Mouse (Mus musculus) NIH3T3 (cell line): ENCODE measurements around the gene Ehd3.

Source experiments
- DNase-seq: peaks from one replicate; pipeline ENCODE4 v3.0.0-alpha.2; 2012; ENCODE audit warnings: low read depth

The Ehd3 gene

DNA sequence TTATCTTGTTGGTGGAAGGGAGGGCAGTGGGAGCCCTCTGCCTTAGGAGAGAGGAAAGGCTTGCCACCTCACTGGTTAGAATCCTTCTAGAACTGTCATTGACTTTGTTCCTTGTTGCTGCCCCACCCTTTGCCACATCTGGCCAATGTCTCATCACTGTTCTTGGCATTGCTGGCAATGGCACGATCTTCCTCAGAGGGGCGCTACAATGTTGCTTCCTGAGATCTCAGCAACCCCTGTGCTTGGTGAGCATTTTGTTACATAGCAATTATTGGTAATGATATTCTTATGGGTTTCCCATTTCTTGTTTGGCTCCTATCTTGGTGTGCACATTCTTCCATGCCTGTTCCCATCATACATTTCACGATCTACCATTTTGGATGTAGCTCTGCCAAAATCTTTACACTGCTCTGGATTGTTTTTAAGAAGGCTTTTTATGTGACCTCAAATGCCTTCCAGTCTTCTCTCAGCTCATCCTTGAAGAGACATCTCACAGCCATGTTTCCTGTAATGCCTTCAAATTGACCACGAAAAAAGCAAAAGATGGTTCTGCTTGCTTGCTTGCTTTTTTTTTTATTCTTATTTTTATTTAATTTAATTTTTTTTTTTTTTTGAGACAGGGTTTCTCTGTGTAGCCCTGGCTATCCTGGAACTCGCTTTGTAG, at the start of gene Ehd3:
Gene Ehd3 (plus strand): TSS at position 614 of the 664 bp plus-strand sequence.
- no peak for DNase-seq

DNA sequence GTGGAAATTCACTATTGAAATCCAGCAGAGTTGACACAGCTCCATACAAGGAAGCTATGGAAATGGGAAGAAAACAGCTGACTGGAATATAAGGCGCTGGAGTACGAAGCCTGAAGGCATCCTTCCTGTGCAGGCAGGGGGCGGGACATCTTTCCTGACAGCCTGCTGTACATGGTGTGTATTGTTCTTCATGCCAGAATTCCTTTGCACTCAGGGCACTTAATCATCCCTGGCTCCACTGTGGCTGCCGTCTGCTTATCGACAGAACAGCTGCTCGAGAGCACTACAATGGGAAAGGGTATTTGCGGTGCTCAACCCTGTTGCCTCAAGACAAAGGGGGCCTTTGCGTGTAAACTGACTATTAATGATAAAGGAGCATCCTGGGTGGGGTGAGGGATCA, 33.0 kb upstream of the Ehd3 start:
- DNase-seq, result peak; percentile 6

DNA sequence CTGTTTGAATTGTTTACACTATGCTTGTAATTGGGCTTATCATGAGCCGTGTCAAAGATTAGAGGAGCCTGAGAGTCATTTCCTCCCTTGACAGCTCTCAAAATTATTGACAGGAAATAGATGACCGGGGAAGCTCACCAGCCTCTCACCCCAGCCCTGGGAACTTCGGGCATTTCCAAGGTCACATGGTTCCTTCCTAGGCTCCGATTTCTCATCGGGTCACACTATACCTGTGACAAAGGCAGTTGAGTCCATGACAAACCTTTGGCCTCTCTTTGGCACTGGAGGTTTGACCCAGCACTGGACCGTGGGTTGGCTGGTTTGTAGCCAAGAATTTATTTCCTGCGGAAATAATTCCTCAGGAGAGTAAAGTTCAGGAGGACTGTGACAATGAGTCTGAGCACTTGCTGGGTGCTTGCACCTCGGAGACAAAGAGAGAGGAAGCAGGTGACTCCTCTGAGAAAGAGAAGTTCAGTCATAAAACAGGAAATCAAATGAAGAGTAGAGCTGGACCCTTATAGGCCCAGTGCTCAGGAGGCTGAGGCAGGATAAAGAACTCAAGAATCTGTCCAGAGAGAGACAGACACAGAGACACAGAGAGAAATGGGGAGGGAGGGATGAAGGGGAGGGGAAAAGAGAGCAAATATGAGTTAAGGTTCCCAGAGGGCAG, 17.2 kb upstream of the Ehd3 start:
- no peak for DNase-seq

DNA sequence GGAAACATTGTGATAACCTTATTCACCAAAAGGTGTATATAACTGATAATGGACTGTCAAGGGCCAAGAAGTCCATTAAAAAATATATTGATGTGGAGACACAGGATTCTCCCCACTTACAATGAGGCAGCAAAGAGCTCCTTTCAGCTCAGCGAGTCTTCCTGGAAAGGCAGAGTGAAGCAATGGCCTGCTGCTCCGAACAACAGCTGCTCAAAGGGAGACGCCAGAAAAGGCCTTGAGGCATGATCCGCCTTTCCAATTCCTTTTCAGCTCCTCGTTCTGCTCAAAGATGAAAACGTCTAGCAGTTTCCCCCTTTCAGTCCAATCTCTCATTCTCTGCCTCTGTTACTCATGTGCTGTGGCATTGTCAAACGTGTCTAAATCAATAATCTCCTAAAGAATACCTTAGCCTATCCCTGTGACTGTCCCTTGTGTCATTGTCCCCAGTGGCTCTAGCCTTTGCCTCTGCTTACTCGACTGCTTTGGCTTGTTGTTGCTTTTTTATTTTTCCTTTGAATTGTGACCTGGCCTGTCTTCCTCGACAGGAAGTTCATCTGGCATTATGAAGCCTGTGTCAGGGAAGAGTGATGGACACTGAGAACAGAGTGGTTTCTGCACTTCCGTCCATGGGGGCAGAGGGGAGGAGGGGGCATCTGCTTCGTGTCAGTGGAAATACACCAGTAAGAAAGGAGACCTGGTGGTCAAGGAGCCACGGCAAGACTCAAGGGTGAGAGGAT, 13.5 kb upstream of the Ehd3 start:
- no peak for DNase-seq

DNA sequence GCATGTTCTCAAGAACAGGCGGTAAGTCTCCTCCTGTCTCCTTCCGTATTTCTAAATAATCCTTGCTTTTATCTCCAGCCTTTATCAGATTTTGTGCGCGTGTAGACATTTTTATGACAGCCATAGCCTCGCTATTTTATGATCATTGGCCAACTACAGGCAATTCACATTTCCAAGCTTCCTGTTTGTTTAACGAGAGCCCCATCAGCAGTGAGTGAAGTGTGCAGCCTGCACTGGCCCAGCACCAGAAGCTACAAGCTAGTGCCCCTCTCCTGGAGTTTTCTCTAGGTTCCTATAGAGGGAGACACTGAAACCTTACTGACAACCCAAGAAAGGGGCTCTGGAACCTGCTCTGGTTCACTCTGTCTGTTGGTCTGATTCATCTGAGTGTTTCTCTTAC, 7.1 kb upstream of the Ehd3 start:
- DNase-seq, result no peak

DNA sequence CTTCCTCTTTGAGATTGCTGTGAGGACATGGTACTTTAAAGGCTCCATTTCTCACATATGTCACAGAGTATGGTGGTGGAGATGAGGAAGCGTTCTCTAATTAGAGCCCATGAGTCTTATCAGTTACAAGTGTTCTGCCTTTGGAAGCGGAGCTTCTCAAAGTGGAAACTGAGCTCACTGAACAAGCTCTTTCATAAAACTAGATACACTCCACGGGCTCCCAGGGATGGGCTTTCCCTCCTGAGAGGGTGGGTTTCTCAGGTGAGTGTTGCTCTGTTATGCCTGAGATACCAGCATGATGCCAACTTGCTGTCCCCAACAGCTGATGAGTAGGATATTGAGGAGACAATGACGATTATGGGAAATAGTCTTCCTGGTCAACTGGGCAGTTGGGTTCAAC, 6.2 kb upstream of the Ehd3 start:
- DNase-seq, result no peak

DNA sequence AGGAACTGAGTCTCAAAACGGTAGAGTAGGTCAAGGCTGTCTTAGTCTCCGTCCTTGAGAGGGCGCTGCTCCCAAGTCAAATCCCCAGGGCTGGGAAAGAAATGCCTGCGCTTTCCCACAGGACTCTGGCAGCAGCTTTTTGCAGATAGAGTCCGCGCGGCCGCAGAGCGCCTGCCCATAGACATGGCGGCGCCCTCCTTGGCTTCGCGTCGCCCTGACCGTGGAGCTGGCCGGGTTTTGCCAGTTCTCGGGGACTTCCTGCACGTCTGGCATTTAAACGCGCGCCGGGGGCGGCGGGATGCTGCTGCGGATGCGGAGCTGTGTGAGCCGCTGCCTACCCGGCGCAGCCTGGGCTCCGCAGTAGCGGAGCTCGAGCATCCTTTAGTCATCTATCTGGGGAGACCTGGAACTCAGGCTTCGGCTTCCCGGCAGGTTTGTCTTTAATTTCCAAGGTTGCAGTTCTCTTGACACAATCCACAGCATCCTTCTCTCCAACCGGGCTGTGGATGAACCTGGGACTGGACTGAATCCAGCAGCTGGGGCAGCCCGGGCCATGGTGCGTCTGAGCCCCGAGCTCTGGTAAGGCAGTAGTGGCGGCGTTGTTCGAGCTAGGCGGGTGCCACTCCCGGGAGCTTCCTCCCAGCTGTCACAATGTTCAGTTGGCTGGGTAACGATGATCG, 798 bp downstream of the Ehd3 start:
- peak; percentile 95 for DNase-seq

DNA sequence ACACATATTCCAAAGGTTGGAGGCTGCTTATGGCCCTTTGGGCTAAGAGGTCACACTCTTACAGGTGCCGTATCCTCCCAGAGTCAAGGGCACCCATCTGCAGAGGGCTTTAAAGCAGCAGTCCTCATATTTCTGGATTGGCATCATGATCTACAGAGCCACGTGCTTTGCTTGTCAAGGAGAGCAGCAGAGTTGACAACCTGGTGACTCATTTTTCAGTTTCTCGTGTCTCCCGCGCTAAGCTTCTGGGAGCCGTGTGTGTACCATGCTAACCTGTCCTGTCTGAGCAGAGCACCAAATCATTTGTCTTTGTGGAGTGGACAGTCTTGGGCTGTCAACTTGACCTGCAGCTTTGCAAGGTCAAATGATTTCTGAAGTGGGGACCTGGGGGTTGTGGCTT, 2.4 kb downstream of the Ehd3 start:
- DNase-seq, result no peak

DNA sequence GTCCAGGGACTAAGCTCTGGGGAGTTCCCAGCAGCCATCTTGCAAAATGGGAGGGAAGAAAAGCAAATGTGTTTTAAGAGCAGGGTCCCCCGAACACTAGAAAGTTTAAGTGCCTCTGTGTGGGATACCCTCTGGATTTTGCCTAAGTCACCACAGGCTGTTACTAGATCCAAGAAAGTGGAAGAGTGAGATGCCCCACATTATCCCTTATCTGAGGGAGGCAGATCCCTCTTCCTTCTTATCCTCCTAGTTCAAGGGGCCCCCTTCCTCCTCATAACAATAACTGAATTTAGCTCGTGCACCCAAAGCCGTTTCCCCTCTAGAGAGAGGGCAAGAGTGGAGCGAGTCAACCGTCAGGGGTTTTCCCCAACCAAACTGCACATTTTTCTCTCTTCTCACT, 3.3 kb downstream of the Ehd3 start:
- no peak for DNase-seq

DNA sequence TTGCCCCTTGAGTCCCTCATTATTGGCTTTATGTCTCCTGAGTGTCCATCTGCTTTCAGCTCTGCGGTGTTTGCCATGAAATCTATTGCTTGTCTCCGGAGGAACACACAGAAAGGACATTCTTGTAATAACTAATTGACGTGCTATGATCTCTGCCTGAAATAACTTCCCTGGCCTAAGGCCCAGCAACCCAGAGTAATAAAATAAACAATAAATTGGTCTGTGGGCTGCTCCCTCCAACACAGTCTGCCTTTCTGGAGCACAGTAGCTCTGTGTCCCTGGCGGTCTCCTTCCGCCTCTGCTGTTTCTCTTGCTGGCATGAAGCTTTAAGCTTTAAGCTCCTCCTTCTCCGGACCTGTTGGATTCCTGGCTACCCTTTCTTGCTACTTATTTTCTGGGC, 4.5 kb downstream of the Ehd3 start:
- no peak for DNase-seq

DNA sequence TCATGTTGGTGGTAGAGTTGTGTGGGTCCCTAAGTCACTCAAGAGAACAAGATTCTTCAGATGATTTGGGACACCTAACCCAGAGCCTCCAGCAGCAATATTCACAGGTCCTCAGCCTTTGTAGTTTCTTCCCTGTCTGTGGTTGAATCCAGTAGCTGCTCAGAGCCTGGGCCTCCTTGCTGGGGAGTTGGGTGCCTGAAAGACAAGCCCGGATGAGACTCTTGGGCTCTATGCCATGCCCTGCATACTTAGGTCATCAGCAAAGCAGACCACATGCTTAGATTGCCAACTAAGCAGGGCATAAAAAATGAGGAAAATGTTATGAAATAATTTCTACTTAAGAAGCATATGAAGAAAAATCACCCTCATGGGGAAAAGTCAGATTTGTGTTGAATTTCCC, 6.9 kb downstream of the Ehd3 start:
- peak; percentile 68 for DNase-seq

DNA sequence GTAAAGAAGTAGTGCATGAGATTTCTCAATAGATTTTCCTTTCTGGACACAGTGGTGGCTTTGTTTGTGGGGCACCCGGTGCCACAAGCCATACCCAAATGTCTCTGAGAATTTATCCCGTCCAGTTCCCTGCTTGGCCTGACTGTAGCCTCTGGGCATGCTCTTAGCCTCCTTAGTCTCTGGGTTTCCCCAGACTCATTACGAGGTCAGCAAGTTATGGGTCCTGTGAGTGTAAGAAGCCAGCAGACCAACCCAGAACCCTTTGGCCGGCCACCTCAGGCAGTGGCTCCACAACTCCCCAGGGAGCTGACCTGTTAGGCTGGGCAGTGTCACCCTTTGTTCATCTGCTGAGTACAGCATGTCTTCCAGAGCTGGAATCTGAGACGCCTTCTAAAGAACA, 7.6 kb downstream of the Ehd3 start:
- no peak for DNase-seq

DNA sequence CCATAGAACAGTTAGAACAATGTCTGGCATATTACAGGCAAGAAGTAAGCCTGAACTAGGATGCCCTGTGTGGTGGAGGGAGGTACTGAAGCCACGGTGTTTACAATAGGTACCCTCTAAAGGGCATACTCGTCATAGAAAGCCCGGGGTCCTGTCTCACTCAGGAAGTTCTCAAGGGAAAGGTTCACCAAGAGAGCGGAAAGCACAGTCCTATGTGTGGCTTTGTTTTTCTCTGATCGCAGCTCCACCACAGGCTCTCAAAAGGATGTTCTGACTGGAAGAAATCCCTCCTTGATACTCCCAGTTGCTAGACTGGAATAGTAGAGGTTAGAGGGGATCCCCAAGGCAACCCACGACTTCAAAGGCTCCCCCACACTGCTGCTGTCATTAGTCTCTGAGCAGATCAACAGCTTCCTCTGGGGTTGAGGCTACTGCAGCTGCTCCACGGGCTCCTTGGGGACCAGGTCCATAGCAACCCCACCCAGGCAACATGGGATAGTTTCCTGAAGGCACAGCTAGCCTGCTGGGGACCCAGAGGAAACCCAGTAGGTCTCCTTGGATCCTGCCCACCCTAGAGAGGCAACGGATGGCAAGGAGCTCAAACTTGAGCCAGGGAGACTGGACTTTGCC, 9.2 kb downstream of the Ehd3 start:
- no peak for DNase-seq

DNA sequence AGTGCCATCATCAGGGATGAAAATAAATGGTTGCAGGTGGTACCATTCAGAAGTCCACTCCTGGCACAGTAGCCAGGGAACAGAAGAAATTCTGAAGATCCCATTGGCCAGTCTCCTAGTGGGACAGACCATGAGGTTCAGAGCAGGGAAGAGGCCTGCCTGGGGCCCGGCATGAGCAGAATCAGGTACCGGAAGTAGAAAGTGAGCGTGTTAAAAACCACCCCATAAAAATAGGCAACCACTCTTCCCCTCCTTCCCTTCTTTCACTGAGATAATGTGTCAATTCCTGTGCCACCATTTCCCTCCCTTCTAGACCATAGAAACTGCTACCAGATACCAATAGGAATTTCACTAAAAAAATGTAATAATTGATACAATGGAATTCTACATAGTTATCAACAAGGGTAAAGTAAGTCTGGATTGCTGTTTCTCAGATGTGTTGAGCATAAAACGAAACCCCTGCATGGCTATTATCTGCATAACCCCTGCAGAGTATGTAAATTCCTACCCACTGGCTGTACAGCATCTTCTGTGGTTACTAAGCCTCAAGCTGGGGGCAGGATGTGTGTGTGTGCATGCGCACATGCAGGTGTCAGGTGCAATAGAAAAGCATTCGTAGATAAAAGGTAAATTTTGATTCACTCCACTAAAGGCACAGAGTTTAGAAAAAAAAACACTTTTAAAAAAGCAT, 10.7 kb downstream of the Ehd3 start:
- DNase-seq, result no peak

DNA sequence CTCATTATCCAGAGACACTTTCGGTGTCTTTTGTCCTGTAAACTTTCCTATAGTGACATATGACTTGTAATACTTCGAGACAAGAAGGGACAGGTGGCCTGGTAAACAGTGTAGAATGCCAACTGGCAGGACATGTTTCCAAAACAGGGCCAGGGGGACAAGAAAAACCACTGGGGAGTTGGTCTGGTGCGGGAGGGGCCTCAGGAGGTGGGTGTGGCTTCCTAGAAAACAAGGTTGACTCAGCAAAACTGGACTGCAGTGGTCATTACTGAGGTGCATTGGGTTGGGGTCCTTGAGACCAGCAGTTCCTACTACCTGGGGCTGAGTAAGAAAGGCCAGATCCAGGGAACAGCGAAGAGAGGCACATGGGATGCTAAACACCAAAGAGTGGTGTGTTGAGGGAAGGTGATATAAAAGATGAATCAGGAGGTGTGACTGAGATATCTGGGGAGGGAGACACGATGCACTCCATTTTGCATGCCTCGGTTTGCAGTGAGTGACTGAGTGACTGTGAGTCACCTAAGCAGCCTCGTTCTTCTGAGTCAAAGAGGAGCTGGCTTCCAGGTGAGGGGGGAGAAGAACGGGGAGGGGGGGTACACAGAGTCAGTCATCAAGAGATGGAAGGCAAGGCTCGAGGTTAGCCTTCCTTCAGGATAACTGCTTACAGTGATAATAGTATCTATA, 13.9 kb downstream of the Ehd3 start:
- no peak for DNase-seq

DNA sequence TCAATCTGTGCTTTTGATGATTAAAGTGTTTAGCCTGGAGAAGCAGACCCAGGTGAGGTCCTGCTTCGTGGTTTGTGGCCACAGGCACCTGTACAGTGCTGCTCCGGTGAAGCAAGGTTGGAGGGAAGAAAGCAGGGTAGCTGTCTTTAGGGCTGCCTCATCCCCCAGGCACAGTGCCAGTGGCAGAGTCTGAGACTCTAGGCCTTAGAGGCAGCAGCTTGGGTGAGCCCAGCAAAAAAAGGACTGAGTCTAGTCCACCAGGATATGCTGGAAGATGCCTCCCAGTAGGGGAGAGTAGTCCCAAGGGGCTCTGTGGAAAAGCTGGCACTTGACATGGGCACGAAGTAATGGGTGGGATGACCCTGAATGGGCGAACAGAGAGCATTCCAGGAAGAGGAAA, 15.0 kb downstream of the Ehd3 start:
- peak; percentile 26 for DNase-seq

DNA sequence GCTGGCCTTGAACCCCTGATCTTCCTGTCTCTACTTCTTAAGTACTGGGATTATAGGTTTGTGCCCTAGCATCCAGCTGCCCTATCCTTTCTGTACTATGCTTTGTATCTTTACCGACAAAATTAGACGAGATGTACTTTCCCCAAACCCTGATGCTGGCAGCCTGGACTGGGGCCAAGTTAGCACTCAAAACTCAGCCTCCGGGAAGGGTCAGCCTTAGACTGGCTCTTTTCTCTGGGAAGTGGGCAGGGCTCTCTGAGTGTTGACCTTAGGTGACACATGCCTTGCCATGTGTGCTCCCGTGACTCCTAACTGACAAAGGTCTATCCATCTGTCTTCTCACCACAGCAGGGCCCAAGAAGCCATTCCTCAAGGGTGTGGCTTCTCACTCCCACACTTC, 16.8 kb downstream of the Ehd3 start:
- no peak for DNase-seq

DNA sequence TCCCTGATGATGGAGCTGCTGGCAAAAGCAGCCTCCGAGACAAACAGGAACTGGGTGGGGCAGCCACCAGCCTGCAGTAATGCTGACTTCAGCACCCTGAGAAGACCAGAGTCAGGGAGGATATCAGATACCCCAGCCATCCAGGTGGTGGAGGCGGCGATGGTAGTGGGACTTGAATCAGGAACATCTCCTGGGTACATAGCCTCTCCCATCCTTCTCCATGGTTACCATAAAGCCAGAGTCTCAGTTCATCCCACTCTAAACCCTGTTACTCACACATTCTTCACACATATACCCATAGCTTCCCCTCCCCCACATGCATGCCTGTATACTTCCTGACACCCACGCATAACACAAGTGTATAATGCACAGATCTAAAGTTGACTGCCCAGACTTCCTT, 18.3 kb downstream of the Ehd3 start:
- peak; percentile 39 for DNase-seq

DNA sequence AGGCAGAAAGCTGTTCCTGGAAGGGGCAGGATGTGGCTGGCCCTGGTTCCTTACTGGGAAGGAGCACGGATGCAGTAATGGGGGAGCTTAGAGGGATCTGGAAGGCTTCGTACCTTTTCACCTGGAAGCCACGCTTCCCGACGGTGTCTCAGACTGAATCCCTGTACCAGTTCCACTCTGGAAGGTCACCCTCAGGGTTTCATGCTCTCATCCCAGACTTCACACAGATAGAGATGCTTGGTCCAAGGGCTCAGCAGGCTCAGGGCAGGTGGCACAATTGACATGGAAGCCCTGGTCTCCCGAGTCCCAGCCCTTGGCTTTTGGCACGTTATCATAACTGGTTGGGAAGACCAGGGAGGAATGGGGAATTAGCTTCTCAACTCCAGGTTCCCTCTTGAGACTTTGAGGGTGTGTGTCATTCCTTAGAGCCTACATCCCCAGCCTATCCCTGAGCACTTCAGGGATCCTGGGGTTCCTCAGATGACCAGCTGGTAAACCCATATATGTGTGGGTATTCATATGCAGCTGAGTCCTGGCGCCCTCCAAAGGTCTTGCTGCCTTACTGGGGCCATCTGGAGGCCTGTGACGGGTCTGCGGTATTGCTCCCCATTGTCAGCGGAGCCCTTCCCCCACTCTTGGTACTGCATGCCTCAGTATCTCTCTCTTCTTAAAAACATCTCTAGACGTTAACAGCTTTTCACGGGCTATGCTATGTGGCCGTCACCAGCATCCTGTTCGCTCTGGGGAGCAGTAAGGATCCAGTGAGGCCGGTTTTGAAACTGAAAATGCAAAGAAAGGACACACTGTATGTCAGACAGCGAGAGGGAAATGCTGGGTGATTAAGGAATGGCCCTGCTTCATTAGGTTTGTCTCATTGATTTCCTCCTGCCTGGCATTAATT, 19.4 kb downstream of the Ehd3 start:
- DNase-seq, result no peak

DNA sequence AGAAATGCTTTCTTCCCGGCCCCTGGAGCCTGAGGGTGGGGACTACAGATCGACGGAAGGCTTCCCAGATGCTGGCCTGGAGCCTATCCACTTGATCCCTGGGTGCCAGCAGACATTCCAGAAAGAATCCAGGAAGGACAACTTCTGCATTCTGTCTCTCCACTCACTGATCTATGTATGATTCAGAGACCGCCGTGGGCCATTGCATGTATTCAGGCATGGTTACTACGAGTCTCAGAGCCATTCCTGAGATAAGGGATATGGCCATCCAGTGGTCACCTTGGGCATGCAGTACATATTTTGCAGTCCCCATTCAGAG, 20.0 kb downstream of the Ehd3 start:
- DNase-seq, result no peak
